Mouse (Mus musculus): Measurements from ENCODE around the gene Gm49510. TPM values are rescaled to one million over a fixed set of nuclear protein-coding genes. Genes with fewer than 3 reads are reported as not detected.

The Gm49510 gene
- polyA plus RNA-seq, 2 experiments: 0.03 to 0.10 TPM

DNA sequence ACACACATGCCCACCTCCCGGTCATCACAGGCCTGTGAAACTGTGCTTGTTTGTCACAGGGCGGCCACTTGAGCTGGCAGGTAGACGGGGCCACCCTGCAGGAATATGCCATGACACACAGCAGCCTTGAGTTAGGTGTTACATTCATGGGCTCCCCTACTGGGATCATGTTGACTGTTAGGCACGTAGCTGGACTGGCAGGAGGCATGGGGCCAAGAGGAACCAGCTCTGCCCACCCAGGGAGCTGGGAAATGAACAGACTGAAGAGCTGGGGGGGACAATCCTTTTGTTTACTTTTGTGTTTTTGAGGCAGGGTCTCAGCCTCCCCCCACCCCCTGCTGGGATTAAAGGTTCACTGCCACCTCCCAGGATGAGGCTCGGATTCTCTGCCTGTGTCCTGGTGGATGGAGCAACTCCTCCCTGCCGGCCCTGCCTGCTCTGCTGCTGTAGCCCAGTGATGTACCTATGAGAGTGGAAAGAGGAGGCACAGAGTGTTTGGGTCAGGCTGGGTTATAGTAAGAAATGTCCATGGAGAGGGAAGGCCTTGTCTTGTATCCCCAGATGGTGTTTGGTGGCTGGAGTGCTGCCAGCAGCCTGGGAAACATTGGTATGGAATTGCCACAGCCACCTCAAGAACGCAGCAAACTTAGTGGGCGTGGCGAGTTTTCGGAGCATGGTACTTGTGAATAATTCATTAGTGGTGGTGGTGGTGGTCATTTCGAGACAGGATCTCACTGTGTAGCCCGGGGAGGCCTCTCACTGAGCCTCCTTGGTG is 16.8 kb downstream of the Gm49510 start:
- DNase-seq (ENCODE audit: low read depth in 3 of 3, low spot score in 3 of 3): no peak
- Histone ChIP-seq H3K4me1 (replicated peaks; ENCODE audit: control insufficient read depth in 2 of 2, insufficient read depth in 2 of 2, low read length in 1 of 2) (peaks cover 7 to 19% of the 10 kb centered on the region in 2 experiments; a peak in 3 of 4 replicates), H3K9ac (replicated peaks) (no peak overlapping the region), H3K27ac (no peak overlapping the region), H3K27me3 (ENCODE audit: control insufficient read depth, insufficient read depth, low read length) (no peaks in the 10 kb centered on the region), H3K4me3 (ENCODE audit: insufficient read depth in 1 of 2, low read depth in 2 of 2, low read length in 2 of 2) (peak overlapping the region in 1 of 2 experiments; percentile 61; a peak in 1 of 4 replicates), H3K4me2 (ENCODE audit: low read depth) (peak overlapping the region; percentile 90), H3K9me3 (ENCODE audit: control insufficient read depth, low read length) (no peaks in the 10 kb centered on the region), H3K36me3 (replicated peaks; ENCODE audit: control insufficient read depth, insufficient read depth, low read depth) (peaks cover 2% of the 10 kb centered on the region; the same call in 1 of the 2 replicates)
- TF ChIP-seq EP300 (IDR thresholded peaks at IDR 0.05; ENCODE audit: low read depth) (no peak), CTCF (IDR thresholded peaks at IDR 0.05; ENCODE audit: low read depth) (no peak)
- ATAC-seq (ENCODE audit: insufficient read depth): no peak
- 82% methylated on average over 12 of the region's 12 CpGs for WGBS (ENCODE audit: insufficient replicate concordance)

DNA sequence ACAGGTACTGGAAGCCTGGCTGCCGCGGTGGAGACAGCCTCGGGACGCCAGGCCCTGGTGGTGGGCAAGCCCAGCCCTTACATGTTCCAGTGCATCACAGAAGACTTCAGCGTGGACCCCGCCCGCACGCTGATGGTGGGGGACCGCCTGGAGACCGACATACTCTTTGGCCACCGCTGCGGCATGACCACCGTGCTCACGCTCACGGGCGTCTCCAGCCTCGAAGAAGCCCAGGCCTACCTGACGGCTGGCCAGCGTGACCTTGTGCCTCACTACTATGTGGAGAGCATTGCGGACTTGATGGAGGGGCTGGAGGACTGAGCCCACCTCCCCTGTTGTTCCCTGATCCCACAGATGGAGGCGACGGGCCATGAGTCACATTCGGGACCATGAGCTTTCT is 18.7 kb downstream of the Gm49510 start:
- Histone ChIP-seq H3K9me3 (ENCODE audit: control insufficient read depth, low read length) (no peaks in the 10 kb centered on the region), H3K4me1 (replicated peaks; ENCODE audit: control insufficient read depth in 2 of 2, insufficient read depth in 2 of 2, low read length in 1 of 2) (peaks cover 24 to 37% of the 10 kb centered on the region in 2 experiments), H3K9ac (replicated peaks) (no peak overlapping the region), H3K27ac (no peak overlapping the region), H3K27me3 (ENCODE audit: control insufficient read depth, insufficient read depth, low read length) (no peaks in the 10 kb centered on the region), H3K4me2 (ENCODE audit: low read depth) (no peak overlapping the region), H3K36me3 (replicated peaks; ENCODE audit: control insufficient read depth, insufficient read depth, low read depth) (peaks cover 2% of the 10 kb centered on the region; the same call in 1 of the 2 replicates), H3K4me3 (ENCODE audit: insufficient read depth in 1 of 2, low read depth in 2 of 2, low read length in 2 of 2) (no peak overlapping the region)
- WGBS (ENCODE audit: insufficient replicate concordance): 89% methylated on average over 23 of the region's 23 CpGs
- no peak for ATAC-seq (ENCODE audit: insufficient read depth)
- no peak for DNase-seq (ENCODE audit: low read depth in 3 of 3, low spot score in 3 of 3)
- TF ChIP-seq EP300 (IDR thresholded peaks at IDR 0.05; ENCODE audit: low read depth): no peak
- no peak for TF ChIP-seq CTCF (IDR thresholded peaks at IDR 0.05; ENCODE audit: low read depth)

GRCm38 (mm10) chr15:78919914-78920313 is 20.4 kb downstream of the Gm49510 start:
- Histone ChIP-seq H3K27me3 (ENCODE audit: control insufficient read depth, insufficient read depth, low read length) (no peaks in the 10 kb centered on the region), H3K27ac (no peak overlapping the region), H3K4me2 (ENCODE audit: low read depth) (no peak overlapping the region), H3K36me3 (replicated peaks; ENCODE audit: control insufficient read depth, insufficient read depth, low read depth) (peaks cover 2% of the 10 kb centered on the region; the same call in 1 of the 2 replicates), H3K4me1 (replicated peaks; ENCODE audit: control insufficient read depth in 2 of 2, insufficient read depth in 2 of 2, low read length in 1 of 2) (peaks cover 35 to 48% of the 10 kb centered on the region in 2 experiments), H3K9me3 (ENCODE audit: control insufficient read depth, low read length) (no peaks in the 10 kb centered on the region), H3K4me3 (ENCODE audit: insufficient read depth in 1 of 2, low read depth in 2 of 2, low read length in 2 of 2) (no peak overlapping the region), H3K9ac (replicated peaks) (no peak overlapping the region)
- ATAC-seq (ENCODE audit: insufficient read depth): no peak
- 72% methylated on average over 12 of the region's 12 CpGs for WGBS (ENCODE audit: insufficient replicate concordance)
- TF ChIP-seq CTCF (IDR thresholded peaks at IDR 0.05; ENCODE audit: low read depth): no peak
- no peak for TF ChIP-seq EP300 (IDR thresholded peaks at IDR 0.05; ENCODE audit: low read depth)
- no peak for DNase-seq (ENCODE audit: low read depth in 3 of 3, low spot score in 3 of 3)

DNA sequence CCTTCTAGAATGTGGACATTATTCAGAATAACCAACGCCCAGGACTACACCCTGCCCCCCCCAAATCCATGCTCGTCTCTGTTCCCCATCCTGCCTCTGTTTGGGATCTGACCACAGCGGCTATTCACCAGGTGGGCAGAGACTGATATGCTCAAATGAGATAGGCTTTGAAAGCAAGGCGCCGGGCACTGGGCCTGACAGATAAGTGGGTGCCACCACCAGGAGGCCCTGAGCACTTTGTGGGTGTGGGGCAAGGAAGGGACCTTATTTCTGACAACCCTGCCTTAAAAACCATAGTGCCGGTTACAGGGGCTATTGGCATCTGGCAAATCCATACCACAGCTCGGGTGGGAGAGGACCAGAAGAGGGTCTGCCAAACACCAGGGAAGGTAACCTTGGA is 23.2 kb downstream of the Gm49510 start:
- H3K27me3 ChIP-seq (ENCODE audit: control insufficient read depth, insufficient read depth, low read length): no peaks in the 10 kb centered on the region
- peak overlapping the region; percentile 51 to 59 for H3K4me3 ChIP-seq (ENCODE audit: insufficient read depth in 1 of 2, low read depth in 2 of 2, low read length in 2 of 2)
- peak overlapping the region; percentile 75 for H3K9ac ChIP-seq (replicated peaks)
- DNase-seq (ENCODE audit: low read depth in 3 of 3, low spot score in 3 of 3) (peak; percentile 89 to 92 (median 91)), ATAC-seq (ENCODE audit: insufficient read depth) (peak; percentile 82)
- WGBS (ENCODE audit: insufficient replicate concordance): 16% methylated on average over 7 of the region's 7 CpGs
- H3K36me3 ChIP-seq (replicated peaks; ENCODE audit: control insufficient read depth, insufficient read depth, low read depth): peaks cover 2% of the 10 kb centered on the region; the same call in 1 of the 2 replicates
- peak overlapping the region; percentile 91 for H3K4me2 ChIP-seq (ENCODE audit: low read depth)
- peaks cover 60 to 61% of the 10 kb centered on the region in 2 experiments for H3K4me1 ChIP-seq (replicated peaks; ENCODE audit: control insufficient read depth in 2 of 2, insufficient read depth in 2 of 2, low read length in 1 of 2)
- H3K9me3 ChIP-seq (ENCODE audit: control insufficient read depth, low read length): no peaks in the 10 kb centered on the region
- H3K27ac ChIP-seq: peak overlapping the region; percentile 98
- peak; percentile 76 for TF ChIP-seq CTCF (IDR thresholded peaks at IDR 0.05; ENCODE audit: low read depth)
- TF ChIP-seq EP300 (IDR thresholded peaks at IDR 0.05; ENCODE audit: low read depth): peak; percentile 97

GRCm38 (mm10) chr15:78923585-78923984 is 24.1 kb downstream of the Gm49510 start:
- WGBS (ENCODE audit: insufficient replicate concordance): 9% methylated on average over 6 of the region's 6 CpGs
- peak; percentile 57 for TF ChIP-seq EP300 (IDR thresholded peaks at IDR 0.05; ENCODE audit: low read depth)
- TF ChIP-seq CTCF (IDR thresholded peaks at IDR 0.05; ENCODE audit: low read depth): no peak
- H3K4me2 ChIP-seq (ENCODE audit: low read depth): peak overlapping the region; percentile 91
- peaks cover 64 to 67% of the 10 kb centered on the region in 2 experiments for H3K4me1 ChIP-seq (replicated peaks; ENCODE audit: control insufficient read depth in 2 of 2, insufficient read depth in 2 of 2, low read length in 1 of 2)
- peak; percentile 78 to 82 (median 80) for DNase-seq (ENCODE audit: low read depth in 3 of 3, low spot score in 3 of 3)
- H3K36me3 ChIP-seq (replicated peaks; ENCODE audit: control insufficient read depth, insufficient read depth, low read depth): peaks cover 2% of the 10 kb centered on the region; the same call in 1 of the 2 replicates
- H3K27me3 ChIP-seq (ENCODE audit: control insufficient read depth, insufficient read depth, low read length): no peaks in the 10 kb centered on the region
- peak overlapping the region; percentile 51 to 59 for H3K4me3 ChIP-seq (ENCODE audit: insufficient read depth in 1 of 2, low read depth in 2 of 2, low read length in 2 of 2)
- peak overlapping the region; percentile 75 for H3K9ac ChIP-seq (replicated peaks)
- H3K27ac ChIP-seq: peak overlapping the region; percentile 98
- H3K9me3 ChIP-seq (ENCODE audit: control insufficient read depth, low read length): no peaks in the 10 kb centered on the region
- peak; percentile 75 for ATAC-seq (ENCODE audit: insufficient read depth)

All from liver, embryonic 14.5 days (tissue).